Mouse (Mus musculus): ENCODE results near the gene Pcsk6.
A peak's percentile ranks its signal among the peaks of the same experiment; 100 is the strongest.

Pcsk6 gene

GRCm38 (mm10) chr7:66046921-66047918, 185.7 kb downstream of the Pcsk6 start:
- DNase-seq (ENCODE audit: inconsistent age in 2 of 2, low spot score in 1 of 2) = peak in 1 of 2 experiments; percentile 17

- no peak for DNase-seq (ENCODE audit: inconsistent age in 2 of 2, low spot score in 1 of 2)
Observed at GRCm38 (mm10) chr7:66047975-66048374, 186.4 kb downstream of the Pcsk6 start.

GRCm38 (mm10) chr7:66048446-66049230, 187.1 kb downstream of the Pcsk6 start:
- DNase-seq (ENCODE audit: inconsistent age in 2 of 2, low spot score in 1 of 2) = no peak

- no peak for DNase-seq (ENCODE audit: inconsistent age in 2 of 2, low spot score in 1 of 2)
Observed at GRCm38 (mm10) chr7:66053946-66054483, 192.5 kb downstream of the Pcsk6 start.

GRCm38 (mm10) chr7:66055356-66055755, 193.8 kb downstream of the Pcsk6 start:
- peak in 1 of 2 experiments; percentile 72 for DNase-seq (ENCODE audit: inconsistent age in 2 of 2, low spot score in 1 of 2)

- DNase-seq (ENCODE audit: inconsistent age in 2 of 2, low spot score in 1 of 2) = no peak
Observed at GRCm38 (mm10) chr7:66058703-66059102, 197.2 kb downstream of the Pcsk6 start, which contains the start of gene Snrpa1. Gene Snrpa1 (plus strand): TSS chr7:66059003.

GRCm38 (mm10) chr7:66060066-66060956, 198.8 kb downstream of the Pcsk6 start:
- peak; percentile 90 to 97 for DNase-seq (ENCODE audit: inconsistent age in 2 of 2, low spot score in 1 of 2)

GRCm38 (mm10) chr7:66061057-66061456, 199.5 kb downstream of the Pcsk6 start:
- DNase-seq (ENCODE audit: inconsistent age in 2 of 2, low spot score in 1 of 2) = no peak

- DNase-seq (ENCODE audit: inconsistent age in 2 of 2, low spot score in 1 of 2) = no peak
Observed at GRCm38 (mm10) chr7:66076411-66076810, 214.9 kb downstream of the Pcsk6 start.

GRCm38 (mm10) chr7:66079364-66080230, 218.1 kb downstream of the Pcsk6 start, which contains the start of gene Selenos:
Gene Selenos (plus strand): TSS chr7:66079649.
- peak; percentile 97 to 98 for DNase-seq (ENCODE audit: inconsistent age in 2 of 2, low spot score in 1 of 2)

GRCm38 (mm10) chr7:66080231-66080613, 218.7 kb downstream of the Pcsk6 start:
- peak in 1 of 2 experiments; percentile 49 for DNase-seq (ENCODE audit: inconsistent age in 2 of 2, low spot score in 1 of 2)

- no peak for DNase-seq (ENCODE audit: inconsistent age in 2 of 2, low spot score in 1 of 2)
Observed at GRCm38 (mm10) chr7:66083757-66084156, 222.2 kb downstream of the Pcsk6 start.

- DNase-seq (ENCODE audit: inconsistent age in 2 of 2, low spot score in 1 of 2) = no peak
Observed at GRCm38 (mm10) chr7:66084546-66084945, 223.0 kb downstream of the Pcsk6 start.

- DNase-seq (ENCODE audit: inconsistent age in 2 of 2, low spot score in 1 of 2) = no peak
Observed at GRCm38 (mm10) chr7:66087652-66088051, 226.1 kb downstream of the Pcsk6 start.

GRCm38 (mm10) chr7:66088077-66088476, 226.5 kb downstream of the Pcsk6 start:
- no peak for DNase-seq (ENCODE audit: inconsistent age in 2 of 2, low spot score in 1 of 2)

GRCm38 (mm10) chr7:66090676-66091190, 229.2 kb downstream of the Pcsk6 start:
- DNase-seq (ENCODE audit: inconsistent age in 2 of 2, low spot score in 1 of 2) = no peak

- no peak for DNase-seq (ENCODE audit: inconsistent age in 2 of 2, low spot score in 1 of 2)
Observed at GRCm38 (mm10) chr7:66091553-66091952, 230.0 kb downstream of the Pcsk6 start.

GRCm38 (mm10) chr7:66092656-66093055, 231.1 kb downstream of the Pcsk6 start:
- DNase-seq (ENCODE audit: inconsistent age in 2 of 2, low spot score in 1 of 2) = no peak

- DNase-seq (ENCODE audit: inconsistent age in 2 of 2, low spot score in 1 of 2) = peak; percentile 49 to 51
Observed at GRCm38 (mm10) chr7:66094141-66094540, 232.6 kb downstream of the Pcsk6 start.

Data from adrenal gland, adult (tissue).